Comparison of ENCODE assay signal across 16 mouse cellular contexts in genomic region chr7:138942301-138942700, GRCm38 (mm10). TPM values are rescaled to one million over a fixed set of nuclear protein-coding genes. Genes with fewer than 3 reads are reported as not detected.
"Had no signal": no experiment of that assay in that cellular context is flagged by ENCODE, and none has a peak within 500 bp of the region (broad histone marks: within the 10 kb centered on the region; RNA-seq: fewer than 3 reads in every experiment).

No protein-coding gene starts in this region.

- ATAC-seq: liver, embryonic 12.5 days; midbrain, embryonic 13.5 days had no signal

- H3K9me3 ChIP-seq: limb, embryonic 15.5 days; liver, embryonic 12.5 days; lung, embryonic 15.5 days; megakaryocyte, embryonic 14.5 days; midbrain, embryonic 13.5 days; neural tube, embryonic 13.5 days had no signal

- H3K4me2 ChIP-seq: limb, embryonic 15.5 days; liver, embryonic 12.5 days; lung, embryonic 15.5 days had no signal

- H3K4me3 ChIP-seq: limb, embryonic 15.5 days; liver, embryonic 12.5 days; lung, embryonic 15.5 days; megakaryocyte, embryonic 14.5 days had no signal

- H3K36me3 ChIP-seq: limb, embryonic 15.5 days; liver, embryonic 12.5 days; lung, embryonic 15.5 days; midbrain, embryonic 13.5 days; neural tube, embryonic 13.5 days had no signal

- DNase-seq: kidney, adult 9 months; kidney, postnatal 36 days; lung, postnatal 14 days; thymus, postnatal 36 days had no signal

- H3K9ac ChIP-seq: limb, embryonic 15.5 days; liver, embryonic 12.5 days; lung, embryonic 15.5 days; midbrain, embryonic 13.5 days had no signal

- H3K27ac ChIP-seq: kidney, postnatal 0 days; limb, embryonic 15.5 days; liver, embryonic 12.5 days; lung, embryonic 15.5 days; macrophage; midbrain, embryonic 13.5 days had no signal

RNA-seq across cellular contexts. Expression of gene Jakmip3, which starts 1.8 kb away (rescaled TPM):
- total RNA-seq: monocyte, adult 5-6 weeks had no signal
- polyA plus RNA-seq: liver, embryonic 16.5 days; macrophage; small intestine, adult 2 months; thymus, postnatal 0 days had no signal
